Comparison of ENCODE assay signal across 9 mouse cellular contexts in the genomic region with DNA sequence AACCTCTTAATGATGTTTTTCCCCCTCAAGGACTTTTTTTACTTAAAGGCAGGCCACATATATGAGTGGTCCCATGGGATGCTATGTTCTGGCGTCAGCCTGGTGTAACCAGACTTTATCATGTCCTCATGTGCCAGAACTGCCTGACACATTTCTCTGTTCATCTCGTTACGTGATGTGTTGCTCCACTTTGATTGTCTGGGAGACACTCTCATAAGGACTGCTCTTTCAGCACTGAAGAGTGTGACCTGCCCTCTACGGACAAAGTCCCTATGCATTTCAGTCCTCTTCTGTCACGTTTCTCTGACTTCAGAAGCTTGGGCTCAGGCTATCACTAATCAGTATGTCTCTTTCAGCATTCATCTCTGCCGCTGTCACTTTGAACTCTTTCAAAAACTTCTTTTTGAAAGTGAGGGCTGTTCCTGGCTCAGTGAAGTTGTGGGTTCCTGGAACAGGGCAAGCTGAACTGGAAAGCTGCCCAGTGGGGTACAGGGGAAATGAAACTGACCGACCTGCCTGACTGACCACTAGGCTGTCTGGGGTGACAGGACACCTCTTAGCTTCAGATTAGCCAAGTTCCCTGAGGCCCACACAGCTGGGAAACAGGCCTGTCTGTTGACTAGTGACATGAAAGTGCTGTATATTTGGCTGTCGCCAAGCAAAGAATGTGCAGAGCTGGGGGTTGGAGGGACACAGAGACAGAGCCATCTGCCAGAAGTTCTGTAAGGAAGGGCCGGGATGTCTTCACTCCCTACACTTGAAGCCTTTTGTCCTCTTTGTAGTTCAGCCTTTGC. TPM values are rescaled to one million over a fixed set of nuclear protein-coding genes. Genes with fewer than 3 reads are reported as not detected.
DNase-seq lines count a peak whose midpoint lies in the region; ATAC-seq lines count a peak whose summit lies in the region.
"Had no signal": no experiment of that assay in that cellular context is flagged by ENCODE, and none has a peak within 500 bp of the region (broad histone marks: within the 10 kb centered on the region; RNA-seq: fewer than 3 reads in every experiment).

No protein-coding gene starts in this region.

- H3K9ac ChIP-seq in midbrain, embryonic 15.5 days, result no peak overlapping the region
- no peak overlapping the region for H3K9ac ChIP-seq in midbrain, embryonic 14.5 days (replicated peaks; ENCODE audit: low read length)
- H3K9ac ChIP-seq: liver, embryonic 13.5 days had no signal

- H3K9me3 ChIP-seq in midbrain, embryonic 10.5 days (replicated peaks), result no peaks in the 10 kb centered on the region
- no peaks in the 10 kb centered on the region for H3K9me3 ChIP-seq in midbrain, embryonic 15.5 days
- no peaks in the 10 kb centered on the region for H3K9me3 ChIP-seq in midbrain, embryonic 14.5 days (ENCODE audit: control insufficient read depth, low read length)
- H3K9me3 ChIP-seq: liver, embryonic 13.5 days had no signal

- ATAC-seq in midbrain, embryonic 15.5 days (replicated peaks), result no peak
- peak; percentile 62 for ATAC-seq in midbrain, embryonic 14.5 days (ENCODE audit: low FRiP score, low TSS enrichment)

- peaks cover 48% of the 10 kb centered on the region for H3K27me3 ChIP-seq in midbrain, embryonic 10.5 days (ENCODE audit: low read depth, poor library complexity, severe bottlenecking)
- no peaks in the 10 kb centered on the region; the same call in 1 of the 2 replicates for H3K27me3 ChIP-seq in midbrain, embryonic 15.5 days (replicated peaks)
- no peaks in the 10 kb centered on the region for H3K27me3 ChIP-seq in midbrain, embryonic 14.5 days (ENCODE audit: control insufficient read depth, insufficient read depth, low read length)
- H3K27me3 ChIP-seq: liver, embryonic 13.5 days had no signal

- H3K4me2 ChIP-seq in midbrain, embryonic 15.5 days, result no peak overlapping the region
- no peak overlapping the region for H3K4me2 ChIP-seq in midbrain, embryonic 14.5 days (ENCODE audit: low read length)
- H3K4me2 ChIP-seq: liver, embryonic 13.5 days had no signal

- peak; percentile 12 to 52 for DNase-seq in adrenal gland, postnatal 36 days
- DNase-seq in adrenal gland, adult 18-20 months (ENCODE audit: low spot score in 2 of 2), result no peak
- peak; percentile 61 for DNase-seq in midbrain, embryonic 10.5 days (ENCODE audit: low spot score)
- peak; percentile 52 for DNase-seq in kidney, adult 18-20 months
- DNase-seq in midbrain, embryonic 14.5 days, result no peak
- DNase-seq in left cerebral cortex, adult 8-10 months (ENCODE audit: low spot score in 2 of 2), result no peak
- no peak for DNase-seq in cerebellum, adult 8-10 months
- DNase-seq: liver, embryonic 13.5 days had no signal

- H3K27ac ChIP-seq in midbrain, embryonic 10.5 days (replicated peaks), result peak overlapping the region; percentile 68
- no peak overlapping the region for H3K27ac ChIP-seq in midbrain, embryonic 15.5 days
- H3K27ac ChIP-seq in midbrain, embryonic 14.5 days (replicated peaks; ENCODE audit: low read depth, low read length), result no peak overlapping the region
- H3K27ac ChIP-seq: liver, embryonic 13.5 days had no signal

- no peaks in the 10 kb centered on the region for H3K36me3 ChIP-seq in midbrain, embryonic 10.5 days
- no peaks in the 10 kb centered on the region for H3K36me3 ChIP-seq in midbrain, embryonic 15.5 days (replicated peaks)
- no peaks in the 10 kb centered on the region for H3K36me3 ChIP-seq in midbrain, embryonic 14.5 days (ENCODE audit: control insufficient read depth, insufficient read depth, low read length)
- H3K36me3 ChIP-seq: liver, embryonic 13.5 days had no signal

- H3K4me3 ChIP-seq in midbrain, embryonic 10.5 days, result no peak overlapping the region
- no peak overlapping the region for H3K4me3 ChIP-seq in midbrain, embryonic 15.5 days
- no peak overlapping the region for H3K4me3 ChIP-seq in midbrain, embryonic 14.5 days (replicated peaks; ENCODE audit: low read depth, low read length)
- H3K4me3 ChIP-seq: liver, embryonic 13.5 days had no signal

- WGBS in midbrain, embryonic 10.5 days, result 40% methylated on average over 9 of the region's 9 CpGs
- 28% methylated on average over 9 of the region's 9 CpGs for WGBS in midbrain, embryonic 15.5 days
- 22% methylated on average over 9 of the region's 9 CpGs for WGBS in midbrain, embryonic 14.5 days

- peaks cover 33% of the 10 kb centered on the region for H3K4me1 ChIP-seq in midbrain, embryonic 10.5 days
- peaks cover 5% of the 10 kb centered on the region; the same call in 1 of the 2 replicates for H3K4me1 ChIP-seq in midbrain, embryonic 15.5 days
- 0 out of 2 replicates have a peak, but pooled peaks cover 6% of the 10 kb centered on the region for H3K4me1 ChIP-seq in midbrain, embryonic 14.5 days (ENCODE audit: control insufficient read depth, insufficient read depth, low read length)
- H3K4me1 ChIP-seq: liver, embryonic 13.5 days had no signal

RNA-seq across cellular contexts. Expression of a gene that starts 10.7 kb away (rescaled TPM):
- total RNA-seq in adrenal gland, postnatal 36 days (2021), result 10 to 100 TPM; 19.1 to 25.7 TPM
- total RNA-seq in adrenal gland, adult 18-20 months (2021), result 10 to 100 TPM; 18.0 to 19.5 TPM
- polyA plus RNA-seq in midbrain, embryonic 10.5 days (2016; fragmentation: Nextera tagmentation; extraction: Ambion mirVana), result 5.4 and 6.1 TPM in 2 replicates
- polyA plus RNA-seq in midbrain, embryonic 15.5 days (2015; fragmentation: Nextera tagmentation; extraction: Ambion mirVana), result 20.2 and 22.4 TPM in 2 replicates
- 14.5 and 20.6 TPM in 2 replicates for polyA plus RNA-seq in midbrain, embryonic 14.5 days (2014; fragmentation: Nextera tagmentation; extraction: Ambion mirVana)
- 10 to 100 TPM; 29.9 to 34.4 (median 32.5) TPM for total RNA-seq in left cerebral cortex, adult 8-10 months (2022)

Comparison
In these comparisons a context has a peak if more than half of its experiments do, and no peak if none do; other contexts are left out.
1. DNase-seq: peak in adrenal gland, postnatal 36 days (2 of 2), midbrain, embryonic 10.5 days (single experiment) and kidney, adult 18-20 months (single experiment); none in adrenal gland, adult 18-20 months (0 of 2), midbrain, embryonic 14.5 days (single experiment), left cerebral cortex, adult 8-10 months (0 of 2) and cerebellum, adult 8-10 months (single experiment).